Mouse (Mus musculus): Measurements from ENCODE around the gene Sdk1.

DNA sequence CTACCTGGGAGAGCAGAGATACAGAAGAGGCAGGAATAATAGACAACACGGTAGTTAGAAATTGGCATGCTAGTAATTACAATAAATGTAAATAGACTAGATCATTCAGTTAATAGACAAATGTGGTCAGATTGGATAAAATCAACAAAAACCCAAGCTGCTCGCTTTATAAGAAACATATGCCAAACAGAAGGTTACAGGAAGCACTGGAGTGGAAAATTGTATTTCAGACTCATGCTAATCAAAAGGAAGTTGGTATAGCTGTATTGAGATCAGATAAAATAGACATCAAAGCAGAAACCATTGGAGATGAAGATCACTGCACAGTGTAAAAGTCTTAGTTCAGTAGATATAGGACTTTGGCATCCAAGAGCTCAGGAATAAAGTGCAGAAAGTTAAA is 63.4 kb downstream of the Sdk1 start:
- TF ChIP-seq CTCF (IDR thresholded peaks at IDR 0.05; ENCODE audit: low read depth) (no peak), EP300 (optimal IDR thresholded peaks at IDR 0.05) (no peak)

Measured in stomach, postnatal 0 days (tissue).